Mouse (Mus musculus): Measurements from ENCODE around the gene Itih5. TPM values are rescaled to one million over a fixed set of nuclear protein-coding genes. Genes with fewer than 3 reads are reported as not detected.

The Itih5 gene
- total and polyA plus RNA-seq, 3 experiments = not detected

DNA sequence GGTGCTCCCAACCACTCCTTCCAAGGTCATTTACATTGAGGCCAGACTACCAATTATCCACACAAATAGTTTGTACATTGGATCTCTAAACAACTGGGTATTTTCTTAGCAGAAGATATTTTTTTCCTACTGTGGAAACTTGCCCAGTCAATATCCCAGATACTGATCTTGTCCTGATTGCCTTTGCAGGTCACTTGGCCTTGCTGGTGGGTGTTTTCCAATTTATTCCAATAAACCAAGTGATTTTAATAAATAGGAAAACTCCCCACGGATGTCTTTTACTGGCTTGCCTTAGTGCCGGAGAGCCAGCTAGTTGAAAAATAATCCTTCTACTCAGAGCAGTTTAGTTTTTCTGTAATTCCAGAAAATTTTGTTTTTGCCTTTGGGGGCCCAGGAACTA, 98.6 kb downstream of the Itih5 start:
- TF ChIP-seq CHD2 (IDR thresholded peaks at IDR 0.05; ENCODE audit: low read length) = no peak
- no peak for TF ChIP-seq POLR2AphosphoS2 (IDR thresholded peaks at IDR 0.05; ENCODE audit: low read length)
- no peak for TF ChIP-seq MXI1 (IDR thresholded peaks at IDR 0.05; ENCODE audit: low read depth, low read length)
- no peak for TF ChIP-seq RAD21 (IDR thresholded peaks at IDR 0.05; ENCODE audit: low read depth, low read length)
- no peak for TF ChIP-seq SIN3A (IDR thresholded peaks at IDR 0.05; ENCODE audit: low read length)
- TF ChIP-seq BHLHE40 (IDR thresholded peaks at IDR 0.05; ENCODE audit: borderline replicate concordance, low read depth, low read length) = no peak
- no peak for TF ChIP-seq MAX (IDR thresholded peaks at IDR 0.05; ENCODE audit: low read length)
- TF ChIP-seq ZMIZ1 (IDR thresholded peaks at IDR 0.05; ENCODE audit: low read depth, low read length) = no peak
- no peak for TF ChIP-seq KAT2A (conservative IDR thresholded peaks at IDR 0.05; ENCODE audit: low read depth, low read length)
- no peak for TF ChIP-seq MEF2A (IDR thresholded peaks at IDR 0.05; ENCODE audit: extremely low read depth, insufficient replicate concordance, low read depth, low read length, poor library complexity, severe bottlenecking)
- no peak for TF ChIP-seq CHD1 (IDR thresholded peaks at IDR 0.05; ENCODE audit: low read depth, low read length)
- TF ChIP-seq MAFK (IDR thresholded peaks at IDR 0.05; ENCODE audit: borderline replicate concordance, low read depth, low read length) = no peak
- TF ChIP-seq USF2 (IDR thresholded peaks at IDR 0.05; ENCODE audit: borderline replicate concordance in 1 of 2, insufficient read depth in 1 of 2, low read depth in 1 of 2, low read length in 2 of 2) = no peak
- TF ChIP-seq CTCF (IDR thresholded peaks at IDR 0.05 in 2 of 3, conservative IDR thresholded peaks at IDR 0.05 in 1 of 3; ENCODE audit: control insufficient read depth in 1 of 3, insufficient read depth in 1 of 3, low read depth in 2 of 3, low read length in 3 of 3, poor library complexity in 1 of 3, severe bottlenecking in 1 of 3) = no peak
- no peak for TF ChIP-seq ELF1 (IDR thresholded peaks at IDR 0.05; ENCODE audit: low read depth, low read length)
- Histone ChIP-seq H3K9ac (ENCODE audit: control insufficient read depth, low read depth, low read length, poor library complexity, severe bottlenecking) (no peak overlapping the region), H3K27ac (ENCODE audit: control insufficient read depth, low read depth, low read length) (no peak overlapping the region), H3K79me2 (ENCODE audit: control insufficient read depth, insufficient read depth, low read length, poor library complexity) (no peaks in the 10 kb centered on the region), H3K27me3 (ENCODE audit: control insufficient read depth in 1 of 2, insufficient read depth in 2 of 2, low read length in 2 of 2) (no peaks in the 10 kb centered on the region), H3K4me3 (ENCODE audit: control insufficient read depth in 1 of 2, insufficient read depth in 1 of 2, low read depth in 2 of 2, low read length in 2 of 2) (no peak overlapping the region), H3K4me1 (ENCODE audit: control insufficient read depth in 1 of 2, insufficient read depth in 2 of 2, low read length in 2 of 2) (no peaks in the 10 kb centered on the region), H3K9me3 (replicated peaks; ENCODE audit: insufficient read depth, low read length) (no peaks in the 10 kb centered on the region), H3K36me3 (ENCODE audit: control insufficient read depth in 1 of 2, insufficient read depth in 2 of 2, low read length in 2 of 2) (no peaks in the 10 kb centered on the region)
- no peak for DNase-seq (ENCODE audit: low read depth, low spot score)

GRCm38 (mm10) chr2:10253351-10253750, 100.0 kb downstream of the Itih5 start:
- Histone ChIP-seq H3K27ac (ENCODE audit: control insufficient read depth, low read depth, low read length) (no peak overlapping the region), H3K4me1 (ENCODE audit: control insufficient read depth in 1 of 2, insufficient read depth in 2 of 2, low read length in 2 of 2) (no peaks in the 10 kb centered on the region), H3K27me3 (ENCODE audit: control insufficient read depth in 1 of 2, insufficient read depth in 2 of 2, low read length in 2 of 2) (no peaks in the 10 kb centered on the region), H3K36me3 (ENCODE audit: control insufficient read depth in 1 of 2, insufficient read depth in 2 of 2, low read length in 2 of 2) (no peaks in the 10 kb centered on the region), H3K9me3 (replicated peaks; ENCODE audit: insufficient read depth, low read length) (no peaks in the 10 kb centered on the region), H3K9ac (ENCODE audit: control insufficient read depth, low read depth, low read length, poor library complexity, severe bottlenecking) (no peak overlapping the region), H3K79me2 (ENCODE audit: control insufficient read depth, insufficient read depth, low read length, poor library complexity) (no peaks in the 10 kb centered on the region), H3K4me3 (ENCODE audit: control insufficient read depth in 1 of 2, insufficient read depth in 1 of 2, low read depth in 2 of 2, low read length in 2 of 2) (no peak overlapping the region)
- TF ChIP-seq KAT2A (conservative IDR thresholded peaks at IDR 0.05; ENCODE audit: low read depth, low read length) (no peak), ELF1 (IDR thresholded peaks at IDR 0.05; ENCODE audit: low read depth, low read length) (no peak), USF2 (IDR thresholded peaks at IDR 0.05; ENCODE audit: borderline replicate concordance in 1 of 2, insufficient read depth in 1 of 2, low read depth in 1 of 2, low read length in 2 of 2) (no peak), CTCF (IDR thresholded peaks at IDR 0.05 in 2 of 3, conservative IDR thresholded peaks at IDR 0.05 in 1 of 3; ENCODE audit: control insufficient read depth in 1 of 3, insufficient read depth in 1 of 3, low read depth in 2 of 3, low read length in 3 of 3, poor library complexity in 1 of 3, severe bottlenecking in 1 of 3) (no peak), TCF12 (IDR thresholded peaks at IDR 0.05; ENCODE audit: low read depth, low read length) (no peak), ZNF384 (IDR thresholded peaks at IDR 0.05; ENCODE audit: low read depth, low read length) (no peak), CHD1 (IDR thresholded peaks at IDR 0.05; ENCODE audit: low read depth, low read length) (no peak), MEF2A (IDR thresholded peaks at IDR 0.05; ENCODE audit: extremely low read depth, insufficient replicate concordance, low read depth, low read length, poor library complexity, severe bottlenecking) (no peak), ZC3H11A (IDR thresholded peaks at IDR 0.05; ENCODE audit: low read depth, low read length) (no peak), TAL1 (IDR thresholded peaks at IDR 0.05; ENCODE audit: low read length) (no peak), E2F4 (IDR thresholded peaks at IDR 0.05; ENCODE audit: borderline replicate concordance, low read depth, low read length) (no peak), POLR2AphosphoS5 (IDR thresholded peaks at IDR 0.05; ENCODE audit: borderline replicate concordance, low read depth, low read length) (no peak), RAD21 (IDR thresholded peaks at IDR 0.05; ENCODE audit: low read depth, low read length) (no peak), MYC (IDR thresholded peaks at IDR 0.05; ENCODE audit: low read depth, low read length) (no peak), USF1 (IDR thresholded peaks at IDR 0.05; ENCODE audit: low read depth, low read length) (no peak), JUND (IDR thresholded peaks at IDR 0.05; ENCODE audit: low read depth, low read length) (no peak), ZMIZ1 (IDR thresholded peaks at IDR 0.05; ENCODE audit: low read depth, low read length) (no peak)
- no peak for DNase-seq (ENCODE audit: low read depth, low spot score)
